Mouse (Mus musculus): ENCODE results near the gene Rbm19.

Rbm19 gene

GRCm38 (mm10) chr5:120165061-120165942 is 49.0 kb downstream of the Rbm19 start:
- no peak for DNase-seq (ENCODE audit: low spot score in 2 of 2)

- DNase-seq (ENCODE audit: low spot score in 2 of 2), result no peak
These were observed 51.6 kb downstream of the Rbm19 start for GRCm38 (mm10) chr5:120167787-120168325.

GRCm38 (mm10) chr5:120171865-120172728 is 55.8 kb downstream of the Rbm19 start:
- no peak for DNase-seq (ENCODE audit: low spot score in 2 of 2)

- no peak for DNase-seq (ENCODE audit: low spot score in 2 of 2)
These were observed 56.5 kb downstream of the Rbm19 start for GRCm38 (mm10) chr5:120172729-120173101.

GRCm38 (mm10) chr5:120174317-120174716 is 58.1 kb downstream of the Rbm19 start:
- no peak for DNase-seq (ENCODE audit: low spot score in 2 of 2)

- no peak for DNase-seq (ENCODE audit: low spot score in 2 of 2)
These were observed 59.0 kb downstream of the Rbm19 start for GRCm38 (mm10) chr5:120175217-120175616.

GRCm38 (mm10) chr5:120176246-120177065 is 60.2 kb downstream of the Rbm19 start:
- no peak for DNase-seq (ENCODE audit: low spot score in 2 of 2)

- no peak for DNase-seq (ENCODE audit: low spot score in 2 of 2)
These were observed 60.7 kb downstream of the Rbm19 start for GRCm38 (mm10) chr5:120177066-120177340.

- no peak for DNase-seq (ENCODE audit: low spot score in 2 of 2)
These were observed 63.8 kb downstream of the Rbm19 start for GRCm38 (mm10) chr5:120180102-120180501.

GRCm38 (mm10) chr5:120181384-120181783 is 65.1 kb downstream of the Rbm19 start:
- no peak for DNase-seq (ENCODE audit: low spot score in 2 of 2)

- no peak for DNase-seq (ENCODE audit: low spot score in 2 of 2)
These were observed 67.1 kb downstream of the Rbm19 start for GRCm38 (mm10) chr5:120183321-120183720.

- no peak for DNase-seq (ENCODE audit: low spot score in 2 of 2)
These were observed 67.5 kb downstream of the Rbm19 start for GRCm38 (mm10) chr5:120183790-120184189.

- DNase-seq (ENCODE audit: low spot score in 2 of 2), result no peak
These were observed 69.7 kb downstream of the Rbm19 start for GRCm38 (mm10) chr5:120185949-120186348.

- DNase-seq (ENCODE audit: low spot score in 2 of 2), result no peak
These were observed 72.3 kb downstream of the Rbm19 start for GRCm38 (mm10) chr5:120188541-120188940.

- no peak for DNase-seq (ENCODE audit: low spot score in 2 of 2)
These were observed 73.8 kb downstream of the Rbm19 start for GRCm38 (mm10) chr5:120190001-120190582.

- no peak for DNase-seq (ENCODE audit: low spot score in 2 of 2)
These were observed 75.4 kb downstream of the Rbm19 start for GRCm38 (mm10) chr5:120191620-120192019.

GRCm38 (mm10) chr5:120194309-120194941 is 78.2 kb downstream of the Rbm19 start:
- no peak for DNase-seq (ENCODE audit: low spot score in 2 of 2)

- no peak for DNase-seq (ENCODE audit: low spot score in 2 of 2)
These were observed 78.7 kb downstream of the Rbm19 start for GRCm38 (mm10) chr5:120194948-120195347.

- DNase-seq (ENCODE audit: low spot score in 2 of 2), result no peak
These were observed 80.6 kb downstream of the Rbm19 start for GRCm38 (mm10) chr5:120196879-120197278.

GRCm38 (mm10) chr5:120197813-120198387 is 81.6 kb downstream of the Rbm19 start:
- DNase-seq (ENCODE audit: low spot score in 2 of 2), result no peak

GRCm38 (mm10) chr5:120199865-120200264 is 83.6 kb downstream of the Rbm19 start:
- DNase-seq (ENCODE audit: low spot score in 2 of 2), result no peak
